Mouse (Mus musculus): ENCODE data around the gene Enpp1. TPM values are rescaled to one million over a fixed set of nuclear protein-coding genes. Genes with fewer than 3 reads are reported as not detected.
A peak's percentile ranks its signal among the peaks of the same experiment; 100 is the strongest.

The Enpp1 gene
- polyA plus RNA-seq, 1 experiment from 2014 or later = 2.3 TPM

- 78% methylated on average over 6 of the region's 6 CpGs for WGBS
- H3K9me3 ChIP-seq (ENCODE audit: low read depth, low read length) = no peaks in the 10 kb centered on the region
- DNase-seq (no peak), ATAC-seq (ENCODE audit: insufficient read depth) (no peak)
- no peak overlapping the region for H3K27ac ChIP-seq (ENCODE audit: low read depth)
- H3K4me2 ChIP-seq = no peak overlapping the region
- no peaks in the 10 kb centered on the region for H3K27me3 ChIP-seq (ENCODE audit: insufficient read depth, low read length)
- H3K36me3 ChIP-seq (ENCODE audit: insufficient read depth) = no peaks in the 10 kb centered on the region
- H3K4me1 ChIP-seq (ENCODE audit: insufficient read depth) = no peaks in the 10 kb centered on the region
- no peak for TF ChIP-seq CTCF (IDR thresholded peaks at IDR 0.05; ENCODE audit: low read depth)
- no peak overlapping the region for H3K4me3 ChIP-seq (ENCODE audit: low read depth, low read length)
- no peak overlapping the region for H3K9ac ChIP-seq
Measured at GRCm38 (mm10) chr10:24707745-24708144, 4.2 kb downstream of the Enpp1 start.

GRCm38 (mm10) chr10:24706431-24707140 lies 5.4 kb downstream of the Enpp1 start:
- no peaks in the 10 kb centered on the region for H3K27me3 ChIP-seq (ENCODE audit: insufficient read depth, low read length)
- no peak overlapping the region for H3K9ac ChIP-seq
- no peaks in the 10 kb centered on the region for H3K4me1 ChIP-seq (ENCODE audit: insufficient read depth)
- ATAC-seq (ENCODE audit: insufficient read depth) (no peak), DNase-seq (peak; percentile 26)
- no peak overlapping the region for H3K4me3 ChIP-seq (ENCODE audit: low read depth, low read length)
- H3K4me2 ChIP-seq = no peak overlapping the region
- H3K9me3 ChIP-seq (ENCODE audit: low read depth, low read length) = no peaks in the 10 kb centered on the region
- 57% methylated on average over 2 of the region's 2 CpGs for WGBS
- H3K27ac ChIP-seq (ENCODE audit: low read depth) = no peak overlapping the region
- no peak for TF ChIP-seq CTCF (IDR thresholded peaks at IDR 0.05; ENCODE audit: low read depth)
- H3K36me3 ChIP-seq (ENCODE audit: insufficient read depth) = no peaks in the 10 kb centered on the region

GRCm38 (mm10) chr10:24702698-24703097 lies 9.3 kb downstream of the Enpp1 start:
- no peak overlapping the region for H3K27ac ChIP-seq (ENCODE audit: low read depth)
- WGBS = 66% methylated on average over 2 of the region's 2 CpGs
- DNase-seq = no peak

GRCm38 (mm10) chr10:24698131-24698775 lies 13.7 kb downstream of the Enpp1 start:
- H3K4me3 ChIP-seq (ENCODE audit: low read depth, low read length) = no peak overlapping the region
- H3K27me3 ChIP-seq (ENCODE audit: insufficient read depth, low read length) = no peaks in the 10 kb centered on the region
- TF ChIP-seq CTCF (IDR thresholded peaks at IDR 0.05; ENCODE audit: low read depth) = no peak
- no peak overlapping the region for H3K4me2 ChIP-seq
- no peak overlapping the region for H3K9ac ChIP-seq
- H3K27ac ChIP-seq (ENCODE audit: low read depth) = no peak overlapping the region
- no peaks in the 10 kb centered on the region for H3K36me3 ChIP-seq (ENCODE audit: insufficient read depth)
- H3K4me1 ChIP-seq (ENCODE audit: insufficient read depth) = no peaks in the 10 kb centered on the region
- DNase-seq (no peak), ATAC-seq (ENCODE audit: insufficient read depth) (no peak)
- no peaks in the 10 kb centered on the region for H3K9me3 ChIP-seq (ENCODE audit: low read depth, low read length)
- WGBS = 50% methylated on average over 6 of the region's 6 CpGs

More at GRCm38 (mm10) chr10:24702698-24703097, 9.3 kb downstream of the Enpp1 start:
- no peak for TF ChIP-seq CTCF (IDR thresholded peaks at IDR 0.05; ENCODE audit: low read depth)
- Histone ChIP-seq H3K4me3 (ENCODE audit: low read depth, low read length) (no peak overlapping the region), H3K4me1 (ENCODE audit: insufficient read depth) (no peaks in the 10 kb centered on the region), H3K9ac (no peak overlapping the region), H3K36me3 (ENCODE audit: insufficient read depth) (no peaks in the 10 kb centered on the region), H3K4me2 (no peak overlapping the region), H3K9me3 (ENCODE audit: low read depth, low read length) (no peaks in the 10 kb centered on the region), H3K27me3 (ENCODE audit: insufficient read depth, low read length) (no peaks in the 10 kb centered on the region)
- no peak for ATAC-seq (ENCODE audit: insufficient read depth)

GRCm38 (mm10) chr10:24696761-24697160 lies 15.2 kb downstream of the Enpp1 start:
- Histone ChIP-seq H3K4me1 (ENCODE audit: insufficient read depth) (no peaks in the 10 kb centered on the region), H3K9ac (no peak overlapping the region), H3K36me3 (ENCODE audit: insufficient read depth) (no peaks in the 10 kb centered on the region), H3K9me3 (ENCODE audit: low read depth, low read length) (no peaks in the 10 kb centered on the region), H3K27ac (ENCODE audit: low read depth) (no peak overlapping the region), H3K27me3 (ENCODE audit: insufficient read depth, low read length) (no peaks in the 10 kb centered on the region), H3K4me3 (ENCODE audit: low read depth, low read length) (no peak overlapping the region), H3K4me2 (no peak overlapping the region)
- no peak for TF ChIP-seq CTCF (IDR thresholded peaks at IDR 0.05; ENCODE audit: low read depth)
- DNase-seq (no peak), ATAC-seq (ENCODE audit: insufficient read depth) (no peak)
- 61% methylated on average over 3 of the region's 3 CpGs for WGBS

DNA sequence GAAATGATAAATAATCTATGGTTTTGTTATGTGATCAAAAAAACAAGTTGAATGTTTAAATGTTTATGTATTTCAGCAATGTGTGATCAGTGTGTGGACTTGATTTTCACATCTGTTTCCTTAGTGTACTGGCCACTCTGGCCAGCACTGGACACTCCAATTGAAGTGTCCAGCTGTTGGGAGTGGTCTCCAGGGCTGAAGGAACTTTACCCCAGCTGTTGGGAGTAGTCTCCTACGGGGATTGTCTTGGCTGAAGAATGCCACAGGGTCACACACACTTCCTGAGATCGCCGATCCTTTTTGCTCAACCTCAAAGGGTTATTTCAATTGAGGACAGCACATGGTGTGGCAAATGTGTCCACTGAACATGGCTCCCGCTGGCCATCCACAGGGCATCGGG lies 16.2 kb downstream of the Enpp1 start:
- no peaks in the 10 kb centered on the region for H3K36me3 ChIP-seq (ENCODE audit: insufficient read depth)
- no peaks in the 10 kb centered on the region for H3K9me3 ChIP-seq (ENCODE audit: low read depth, low read length)
- TF ChIP-seq CTCF (IDR thresholded peaks at IDR 0.05; ENCODE audit: low read depth) = no peak
- WGBS = 70% methylated on average over 5 of the region's 5 CpGs
- DNase-seq (no peak), ATAC-seq (ENCODE audit: insufficient read depth) (no peak)
- no peak overlapping the region for H3K4me2 ChIP-seq
- H3K9ac ChIP-seq = no peak overlapping the region
- H3K4me1 ChIP-seq (ENCODE audit: insufficient read depth) = no peaks in the 10 kb centered on the region
- H3K4me3 ChIP-seq (ENCODE audit: low read depth, low read length) = no peak overlapping the region
- H3K27me3 ChIP-seq (ENCODE audit: insufficient read depth, low read length) = no peaks in the 10 kb centered on the region
- H3K27ac ChIP-seq (ENCODE audit: low read depth) = no peak overlapping the region

DNA sequence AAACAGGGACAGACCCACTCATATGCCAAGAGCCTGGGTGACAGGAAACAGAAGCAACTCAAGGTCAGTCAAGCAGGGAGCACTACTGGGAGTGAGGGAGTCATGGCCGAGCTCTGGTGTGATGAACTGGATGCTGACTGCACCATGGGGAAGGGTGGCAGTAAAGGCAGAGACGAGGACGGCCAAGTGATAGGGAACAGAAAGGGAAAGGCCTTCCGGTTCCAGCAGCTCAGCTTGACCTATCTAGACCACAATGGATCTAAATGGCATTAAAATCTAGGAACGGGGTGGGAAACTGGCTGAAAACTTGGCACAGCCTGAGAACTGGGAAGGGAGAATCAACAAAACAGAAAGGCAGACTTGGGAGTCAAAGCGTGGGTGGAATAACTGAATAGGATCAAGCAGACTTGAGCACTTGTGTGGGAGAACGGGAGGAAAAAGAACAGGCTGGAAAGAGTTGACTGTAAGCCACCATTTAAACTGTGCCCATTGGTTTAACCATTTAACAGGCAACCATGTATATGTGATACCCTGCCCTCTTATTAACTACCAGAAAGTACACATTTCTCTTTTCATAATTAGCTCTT lies 29.3 kb downstream of the Enpp1 start:
- no peak overlapping the region for H3K4me2 ChIP-seq
- no peak overlapping the region for H3K9ac ChIP-seq
- WGBS = 78% methylated on average over 7 of the region's 7 CpGs
- no peak overlapping the region for H3K27ac ChIP-seq (ENCODE audit: low read depth)
- H3K4me1 ChIP-seq (ENCODE audit: insufficient read depth) = 0 out of 2 replicates have a peak, but pooled peaks cover 3% of the 10 kb centered on the region
- TF ChIP-seq CTCF (IDR thresholded peaks at IDR 0.05; ENCODE audit: low read depth) = no peak
- ATAC-seq (ENCODE audit: insufficient read depth) = no peak
- H3K36me3 ChIP-seq (ENCODE audit: insufficient read depth) = no peaks in the 10 kb centered on the region
- DNase-seq = no peak
- no peaks in the 10 kb centered on the region for H3K27me3 ChIP-seq (ENCODE audit: insufficient read depth, low read length)
- no peaks in the 10 kb centered on the region for H3K9me3 ChIP-seq (ENCODE audit: low read depth, low read length)
- no peak overlapping the region for H3K4me3 ChIP-seq (ENCODE audit: low read depth, low read length)

All from lung, embryonic 14.5 days (tissue).